Mouse (Mus musculus) urinary bladder, postnatal 25 days (tissue): ENCODE measurements at regions not wholly inside any gene's neighbourhood (a gene's known extent, or its start where the extent isn't known, plus 50 kb on each side); places are given as distances from the start of the nearest gene placed in this dataset.

ENCODE experiments used
- DNase-seq: peaks from one replicate; pipeline ENCODE4 v3.0.0; 2022; ENCODE audit warnings: low spot score

DNA sequence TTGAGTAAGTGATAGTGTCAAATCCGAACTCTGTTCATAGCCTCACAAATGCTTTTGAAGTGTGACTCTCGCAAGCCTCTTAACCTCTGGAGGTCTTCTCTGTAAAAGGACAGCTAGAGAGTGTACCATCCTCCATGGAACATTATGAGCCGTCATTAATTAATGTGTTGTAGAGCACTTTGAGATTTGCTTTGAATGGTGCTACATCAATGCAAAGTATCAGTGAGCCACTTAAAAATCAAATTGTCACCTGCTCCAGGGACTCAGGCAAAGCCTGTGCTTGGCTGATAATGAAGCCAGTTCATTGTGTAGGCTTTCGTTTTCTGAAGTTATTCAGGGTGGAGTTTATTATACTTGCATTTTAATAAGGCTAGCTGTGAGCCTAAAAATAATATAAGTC lies 801.8 kb upstream of the B3galt2 start:
- DNase-seq = no peak

DNA sequence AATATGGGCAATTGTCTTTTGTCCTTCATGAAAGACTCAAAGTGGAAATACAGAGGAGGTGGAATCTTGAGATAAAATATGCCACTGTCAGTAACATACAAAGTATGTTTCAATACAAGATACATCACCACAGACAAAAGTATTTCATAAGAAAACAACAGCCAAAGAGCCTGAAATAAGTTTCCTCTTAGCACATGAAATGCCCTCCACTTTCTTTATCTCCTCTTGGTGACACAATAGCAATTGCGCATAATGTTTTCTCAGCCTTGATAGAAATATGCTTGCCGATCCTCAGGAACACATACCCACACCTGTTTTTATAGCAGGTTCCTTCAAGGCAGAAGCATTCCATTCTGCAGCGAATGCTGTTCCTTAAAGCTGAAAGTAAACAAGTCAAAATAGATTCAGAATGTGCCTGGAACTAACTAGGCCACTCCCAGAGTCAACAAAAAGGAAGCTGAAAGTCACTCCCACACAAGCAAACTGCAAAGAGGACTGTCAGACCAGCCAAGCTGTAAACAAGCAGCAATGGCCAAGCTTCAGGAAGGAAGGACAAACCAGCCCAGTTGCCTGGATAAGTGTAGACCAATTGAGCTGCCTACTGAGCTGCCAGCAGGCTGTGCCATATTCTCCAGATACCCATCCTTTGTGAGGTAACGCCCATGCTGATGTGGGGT lies 773.3 kb upstream of the B3galt2 start:
- peak; percentile 3 for DNase-seq

DNA sequence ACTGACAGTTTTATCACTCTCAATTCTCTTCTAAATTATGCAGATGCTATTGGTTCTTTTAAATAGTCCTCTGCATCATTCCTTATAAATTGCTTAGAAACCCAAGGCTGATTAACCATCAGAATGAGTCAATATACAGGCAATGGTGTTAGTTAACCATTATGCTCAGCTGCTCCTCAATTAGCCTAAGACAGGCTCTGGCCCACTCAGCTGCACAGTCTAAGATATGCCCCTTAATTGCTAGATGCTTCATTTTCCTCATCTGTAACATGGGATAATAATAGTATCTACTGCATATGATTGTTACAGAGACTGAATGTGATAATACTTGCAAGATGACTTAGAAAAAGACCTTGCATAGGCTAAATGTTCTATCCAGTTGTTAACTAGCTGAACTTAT lies 748.6 kb upstream of the B3galt2 start:
- DNase-seq = no peak

DNA sequence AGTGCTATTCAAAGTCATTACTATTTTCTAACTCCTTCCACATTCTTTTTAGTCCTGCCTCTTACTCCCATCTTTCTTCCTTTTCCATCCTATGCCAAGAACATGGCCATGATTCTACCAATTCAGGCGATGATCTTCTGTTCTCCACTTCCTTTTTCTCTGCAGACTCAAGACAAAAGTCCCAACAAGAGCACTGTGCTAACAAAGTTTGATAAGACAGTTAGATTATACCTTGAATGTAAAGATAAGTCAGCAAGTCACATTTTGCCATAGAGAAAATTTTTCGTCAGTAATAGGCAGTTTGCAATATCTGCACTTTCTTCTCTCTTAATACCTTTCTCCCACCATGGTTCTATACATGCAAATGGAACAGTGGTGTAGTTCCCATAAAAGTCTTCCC lies 747.3 kb upstream of the B3galt2 start:
- no peak for DNase-seq

DNA sequence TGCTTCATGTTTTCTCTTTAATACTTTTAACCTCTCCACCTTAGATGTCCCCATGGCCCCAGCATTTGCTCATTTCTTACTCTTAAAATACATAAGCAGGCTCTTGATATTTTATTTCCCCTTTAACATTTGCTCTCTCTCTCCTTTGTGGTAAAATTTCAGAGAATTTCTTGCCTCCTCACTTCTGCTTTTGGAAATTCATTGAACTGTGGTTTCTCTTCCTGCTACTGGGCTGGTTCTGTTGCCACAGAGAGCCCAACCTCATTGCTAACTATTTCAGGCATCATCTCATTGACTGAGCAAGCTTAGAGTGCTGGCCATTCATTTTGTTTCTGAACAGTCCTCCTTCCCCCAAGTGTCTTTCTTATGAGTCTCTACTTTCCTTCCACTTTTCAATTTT lies 746.3 kb upstream of the B3galt2 start:
- no peak for DNase-seq

DNA sequence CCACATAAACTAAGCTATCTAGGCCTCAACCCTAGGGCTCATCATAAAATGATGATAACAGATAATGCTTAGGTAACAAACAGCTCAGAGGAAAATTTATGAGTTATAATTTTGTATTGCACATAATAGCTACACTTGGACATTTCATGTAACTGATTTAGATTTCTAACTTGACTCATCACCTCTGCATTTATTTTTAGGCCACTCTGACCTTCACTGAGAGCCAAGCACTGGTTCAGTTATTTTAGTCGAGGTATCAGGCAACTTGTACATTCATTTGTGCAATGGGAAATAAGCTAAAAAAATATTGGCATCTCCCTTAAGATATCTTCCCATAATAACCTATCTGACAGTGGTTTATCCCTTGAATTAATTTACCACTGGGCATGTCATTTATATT lies 745.4 kb upstream of the B3galt2 start:
- no peak for DNase-seq

DNA sequence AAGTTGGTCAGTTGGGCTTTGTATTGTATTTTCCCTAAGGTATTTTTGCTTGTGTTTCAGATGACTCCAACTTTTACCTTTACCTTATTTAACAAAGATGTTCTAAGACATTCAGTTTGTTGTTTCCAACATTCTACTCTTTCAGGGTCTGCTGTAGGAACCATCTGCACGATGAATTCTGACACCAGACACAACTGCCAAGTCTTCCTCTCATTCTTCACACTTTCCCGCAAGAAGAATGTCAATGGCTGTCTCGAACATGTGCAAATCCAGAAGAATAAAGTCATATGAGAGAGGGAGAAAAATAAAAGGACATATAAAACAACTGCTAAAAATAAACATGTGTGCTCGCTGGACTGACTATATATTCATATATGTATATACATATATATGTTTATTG lies 730.6 kb upstream of the B3galt2 start:
- DNase-seq = no peak

DNA sequence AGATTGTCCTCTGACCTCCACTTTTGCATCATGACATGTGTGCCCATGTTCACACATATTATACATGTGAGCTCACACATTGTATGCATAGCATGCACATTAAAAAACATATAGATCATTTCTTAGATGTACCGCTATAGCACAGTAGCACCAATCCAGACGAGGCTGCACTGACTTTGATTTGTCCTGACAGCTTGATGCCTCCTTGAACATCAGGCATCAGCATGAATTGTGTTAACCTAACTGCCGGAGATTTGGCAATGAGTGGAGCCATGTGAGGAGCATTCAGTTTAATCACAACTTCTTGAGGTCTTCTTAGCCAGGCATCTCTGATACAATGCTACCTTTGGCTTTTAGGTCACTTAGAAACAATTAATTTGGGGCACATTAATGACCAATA lies 683.8 kb upstream of the B3galt2 start:
- no peak for DNase-seq

DNA sequence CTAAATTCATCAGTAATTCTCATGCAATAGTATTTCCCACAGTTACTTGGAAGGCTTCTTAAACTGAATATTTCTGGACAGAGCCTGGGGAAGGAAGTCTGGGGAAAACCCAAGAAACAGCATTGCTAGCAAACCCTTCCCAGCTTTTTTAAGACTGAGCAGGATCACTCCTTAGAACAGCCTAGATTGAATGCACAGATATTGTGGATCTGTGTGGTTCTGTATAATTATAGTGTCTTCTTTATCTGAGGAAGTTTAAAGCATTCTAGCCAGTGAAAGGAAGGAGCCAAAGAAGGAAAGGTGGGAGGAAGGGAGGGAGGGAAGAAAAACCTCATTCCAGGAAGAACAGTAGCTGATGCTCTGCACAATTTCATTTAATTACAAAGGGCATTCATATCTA lies 669.0 kb upstream of the B3galt2 start:
- no peak for DNase-seq

DNA sequence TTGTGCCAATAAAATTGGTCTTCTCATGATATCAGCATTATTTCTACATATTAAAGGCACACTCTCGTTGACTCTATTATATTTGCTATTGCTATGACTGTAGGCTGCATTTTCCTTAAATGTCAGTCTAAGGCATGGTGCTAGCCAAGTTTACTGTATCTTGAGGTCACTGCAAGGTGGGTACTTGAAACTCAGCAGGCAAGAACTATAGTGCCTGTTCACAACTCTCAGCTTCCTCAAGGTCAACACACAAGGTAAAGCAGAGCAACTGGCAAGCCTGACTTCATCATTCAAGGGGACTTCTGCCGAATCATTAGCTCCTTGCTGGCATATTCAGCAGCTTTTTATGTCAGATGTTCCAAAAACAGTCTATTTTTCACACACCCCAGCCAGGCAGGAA lies 667.1 kb upstream of the B3galt2 start:
- no peak for DNase-seq

DNA sequence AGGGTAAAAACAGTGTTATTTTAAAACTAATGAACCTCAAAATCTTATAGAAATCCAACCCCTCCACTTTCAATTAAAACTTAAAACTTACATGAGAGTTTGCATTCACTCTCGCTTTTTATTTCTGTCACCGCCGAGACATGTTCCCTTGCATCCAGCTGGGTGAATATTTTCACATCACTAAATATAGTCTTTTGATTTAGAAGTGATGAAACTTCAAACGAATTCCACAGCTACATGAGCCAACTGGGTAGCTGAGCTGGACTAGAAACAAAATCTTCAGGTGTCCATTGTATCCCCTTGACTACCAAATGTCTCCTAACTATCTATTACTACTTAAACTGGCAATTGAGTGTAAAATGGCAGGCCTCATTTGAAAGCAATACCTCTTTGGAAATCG lies 657.5 kb upstream of the B3galt2 start:
- no peak for DNase-seq

DNA sequence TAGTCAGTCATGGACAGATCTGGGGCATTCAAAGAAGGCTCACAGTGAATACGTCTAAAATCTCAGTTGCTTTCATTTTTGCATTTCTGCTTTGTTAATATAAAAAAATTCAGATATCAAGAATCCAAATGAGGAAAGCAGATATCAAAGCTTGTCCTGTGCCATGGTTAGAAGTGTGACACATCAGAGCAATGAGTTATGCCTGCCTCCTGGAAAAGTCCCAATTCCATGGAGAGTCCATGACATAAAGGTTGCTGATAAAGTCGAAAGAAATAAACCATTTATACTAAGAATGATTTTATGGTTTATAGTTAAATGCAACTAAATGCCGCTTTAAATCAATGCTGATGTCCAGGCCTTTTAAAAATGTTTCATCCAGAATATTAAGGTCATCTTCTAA lies 656.8 kb upstream of the B3galt2 start:
- no peak for DNase-seq

DNA sequence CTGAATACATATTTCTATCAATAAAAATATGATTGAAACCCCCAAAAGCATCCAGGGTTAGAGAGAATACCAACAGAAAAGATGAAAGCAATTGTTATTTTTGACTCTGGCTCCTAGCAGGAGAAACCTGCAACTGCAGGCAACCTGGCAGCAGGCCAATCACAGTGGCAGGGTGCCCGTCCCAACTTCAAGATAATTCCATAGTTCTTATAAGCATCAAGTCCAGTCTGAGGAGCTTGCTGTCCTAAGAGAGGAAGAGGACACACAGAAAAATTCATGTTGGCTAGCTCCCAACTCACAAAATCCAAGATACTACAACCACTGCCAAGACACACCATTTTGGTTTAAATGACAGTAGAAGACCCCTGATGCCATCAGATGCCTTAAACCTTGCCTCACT lies 654.9 kb upstream of the B3galt2 start:
- no peak for DNase-seq

DNA sequence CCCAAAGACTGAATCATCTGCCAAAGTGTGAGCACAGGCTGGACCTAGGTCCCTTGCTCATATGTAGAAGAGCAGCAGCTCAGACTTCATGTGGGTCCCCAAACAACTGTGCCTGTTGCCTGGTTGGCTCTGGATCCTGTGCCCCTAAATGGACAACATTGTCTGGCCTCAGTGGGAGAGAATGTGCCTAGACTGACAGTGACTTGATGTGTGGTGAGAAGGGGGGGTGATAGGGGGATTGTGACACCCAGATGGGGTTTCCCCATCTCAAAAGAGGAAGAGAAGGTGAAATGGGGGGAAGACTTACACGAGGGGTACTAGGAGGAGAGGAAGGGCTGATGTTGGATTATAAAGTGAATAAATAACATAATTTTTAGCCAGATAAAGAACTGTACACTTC lies 640.2 kb upstream of the B3galt2 start:
- no peak for DNase-seq

DNA sequence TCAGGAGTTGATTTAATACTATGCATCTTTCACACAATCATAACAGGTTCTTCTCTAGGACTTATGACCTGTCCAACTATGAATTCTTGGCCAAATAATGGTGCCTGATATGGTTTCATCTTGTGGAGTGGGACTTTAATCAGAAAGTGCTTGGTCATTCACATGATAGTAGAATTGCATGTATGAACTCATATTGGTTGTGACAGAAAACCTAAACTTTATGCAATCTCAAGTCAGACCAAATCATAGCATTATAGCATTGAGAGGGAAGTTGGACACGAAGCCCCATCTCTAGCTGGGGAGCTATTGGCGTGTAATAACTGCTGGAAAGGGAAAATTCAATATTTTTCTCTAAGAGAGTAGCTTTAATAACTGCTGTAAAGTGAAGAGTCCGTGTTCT lies 639.4 kb upstream of the B3galt2 start:
- DNase-seq = no peak

DNA sequence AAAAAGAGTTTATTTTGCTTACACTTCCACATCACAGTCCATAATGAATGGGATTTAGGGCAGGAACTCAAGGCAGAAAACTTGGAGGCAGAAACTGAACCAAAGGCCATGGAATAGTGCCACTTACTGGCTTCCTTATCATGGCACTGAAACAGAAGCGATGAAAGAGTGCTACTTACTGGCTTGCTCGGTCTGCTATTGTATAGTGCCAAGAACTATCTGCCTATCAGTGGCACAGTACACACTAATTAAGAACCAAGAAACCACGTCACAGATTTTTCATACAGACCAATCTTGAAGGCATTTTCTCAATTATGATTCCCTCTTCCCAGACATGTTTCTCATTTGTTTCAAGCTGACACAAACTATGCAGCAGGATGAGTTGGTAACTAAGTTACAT lies 634.4 kb upstream of the B3galt2 start:
- no peak for DNase-seq

DNA sequence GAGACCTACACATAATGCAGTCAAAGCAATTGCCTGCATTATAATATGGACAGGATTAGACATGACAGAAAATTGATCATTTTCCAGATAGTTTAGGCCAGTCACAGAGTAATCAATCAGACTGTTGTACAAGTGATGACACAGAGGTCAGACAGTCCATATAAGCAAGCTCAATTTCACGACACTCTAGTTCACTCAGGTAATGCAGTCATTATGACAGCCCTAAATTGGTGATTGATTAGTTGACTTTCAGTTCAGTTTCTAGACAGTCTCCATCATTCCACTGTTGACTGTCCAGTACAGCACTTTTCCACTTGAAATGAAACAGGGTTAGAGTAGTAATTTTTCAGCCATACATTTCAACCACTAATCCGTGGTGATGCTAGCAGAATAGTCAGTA lies 620.5 kb upstream of the B3galt2 start:
- DNase-seq = no peak

DNA sequence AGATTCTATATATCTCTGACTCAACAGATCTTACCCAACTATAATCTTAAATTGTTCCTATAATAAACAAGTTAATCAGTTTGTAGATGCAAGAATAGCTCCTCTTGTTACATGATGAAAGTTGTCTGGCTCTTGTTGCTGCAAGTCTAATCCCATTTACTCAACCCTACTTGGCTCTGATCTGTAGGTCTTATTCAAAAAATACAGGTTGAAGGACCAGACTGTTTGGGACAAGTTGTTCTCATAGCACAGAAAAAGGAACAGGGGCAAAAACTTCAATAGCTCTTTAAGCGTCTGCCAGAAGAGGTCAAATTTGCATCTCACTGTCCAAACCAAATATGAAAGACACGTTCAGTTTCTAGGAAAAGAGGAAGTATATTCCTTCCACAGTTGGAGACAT lies 587.3 kb upstream of the B3galt2 start:
- no peak for DNase-seq

DNA sequence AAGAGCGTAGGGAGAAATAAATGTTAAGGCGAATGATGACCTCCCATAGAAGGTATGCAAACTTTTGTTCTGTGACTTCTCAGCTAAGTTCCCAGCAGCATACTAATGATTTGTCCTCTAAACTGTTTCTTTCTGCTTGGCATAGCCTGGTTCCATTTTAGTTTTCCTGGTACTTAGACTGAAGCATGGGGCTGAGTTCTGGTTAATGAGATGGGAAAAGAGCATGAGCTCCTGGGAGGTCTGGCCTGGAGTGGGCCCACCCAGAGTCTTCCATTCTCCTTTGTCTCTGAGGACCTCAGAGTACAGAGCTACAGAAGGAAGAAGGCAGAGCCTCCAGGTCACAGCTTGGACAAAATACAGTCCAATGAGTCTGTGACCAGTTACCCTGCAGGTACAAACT lies 586.9 kb upstream of the B3galt2 start:
- DNase-seq = no peak

DNA sequence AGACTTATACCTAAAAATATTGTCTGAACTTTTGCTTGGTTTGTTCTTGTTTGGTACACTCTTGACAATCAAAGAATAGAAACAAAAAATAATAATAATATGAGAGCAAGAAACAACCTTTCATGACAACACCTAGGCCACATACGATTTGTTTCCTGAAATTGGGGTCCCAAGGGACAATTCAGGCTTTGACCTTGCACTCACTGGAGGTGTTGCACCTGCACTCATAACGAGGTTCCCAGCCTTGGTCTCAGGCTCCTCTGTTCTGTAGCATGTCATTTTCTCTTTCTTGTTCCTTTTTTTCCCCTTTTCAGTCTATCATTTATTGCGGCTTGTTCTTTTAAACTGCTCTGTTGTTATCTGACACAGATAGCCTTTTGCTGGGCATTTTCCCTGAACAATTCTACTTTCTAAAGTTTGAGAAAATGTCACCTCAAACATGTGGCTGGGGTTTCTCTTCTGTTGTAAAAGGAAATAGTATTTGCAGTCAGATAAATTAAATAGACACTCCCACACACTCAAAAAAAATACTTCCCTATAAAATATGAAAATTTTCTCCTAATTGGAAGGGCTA lies 585.9 kb upstream of the B3galt2 start:
- DNase-seq = no peak

DNA sequence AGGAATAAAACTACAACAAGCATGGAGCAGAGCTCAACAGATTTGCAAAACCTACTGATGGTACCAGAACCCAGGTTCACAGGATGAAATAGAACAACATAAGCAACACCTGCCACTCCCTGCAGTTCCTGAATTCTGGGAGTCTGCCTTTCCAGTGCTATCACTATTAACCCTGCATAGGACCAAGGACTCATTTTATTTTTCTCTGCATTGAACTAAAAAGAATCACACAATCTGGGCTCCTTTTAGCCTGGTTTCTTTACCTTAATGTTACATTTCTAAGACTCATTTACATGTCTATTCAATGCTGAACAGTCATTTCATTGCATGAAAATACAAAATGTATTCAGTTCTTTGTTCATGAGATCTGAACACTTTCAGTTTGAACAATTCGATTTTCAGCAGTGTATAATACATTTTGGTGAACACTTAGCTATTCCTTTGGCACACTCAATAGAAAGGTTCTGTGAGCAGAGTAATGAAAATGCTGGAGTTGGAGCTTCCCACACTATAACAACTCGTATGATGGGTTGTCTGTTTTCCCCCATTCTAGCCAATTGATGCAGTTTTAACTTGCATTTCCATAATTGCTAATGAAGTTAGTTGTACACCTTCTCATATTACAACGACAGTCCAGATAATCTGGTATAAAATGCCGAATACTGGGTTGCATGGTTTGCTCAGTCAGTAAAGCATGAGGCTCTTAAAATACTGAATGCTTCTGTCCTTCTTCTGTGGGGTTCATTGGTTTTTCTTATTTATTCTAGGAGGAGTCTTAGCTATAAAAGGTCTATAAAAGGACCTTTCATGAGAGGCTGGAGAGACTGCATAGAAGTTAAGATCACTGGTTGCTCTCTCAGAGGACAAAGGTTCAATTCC lies 579.5 kb upstream of the B3galt2 start:
- DNase-seq = no peak

DNA sequence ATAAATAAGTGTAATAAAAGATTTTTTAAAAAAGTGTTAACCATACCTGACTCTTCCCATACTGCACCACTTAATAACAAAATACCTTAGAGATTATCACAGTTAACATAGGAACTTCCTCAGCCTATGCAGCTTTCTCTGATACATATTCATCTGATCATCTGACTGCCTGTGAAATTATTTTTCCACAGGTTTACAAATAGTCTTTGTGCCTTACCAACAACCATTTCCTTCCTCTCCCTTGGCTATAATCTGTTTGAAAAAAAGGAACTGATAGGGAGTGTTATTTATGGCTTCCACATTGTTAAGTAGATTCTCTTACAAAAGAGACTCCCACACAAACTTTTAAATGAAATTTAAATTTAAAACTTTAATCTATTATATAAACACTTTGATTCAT lies 575.0 kb upstream of the B3galt2 start:
- DNase-seq = no peak

DNA sequence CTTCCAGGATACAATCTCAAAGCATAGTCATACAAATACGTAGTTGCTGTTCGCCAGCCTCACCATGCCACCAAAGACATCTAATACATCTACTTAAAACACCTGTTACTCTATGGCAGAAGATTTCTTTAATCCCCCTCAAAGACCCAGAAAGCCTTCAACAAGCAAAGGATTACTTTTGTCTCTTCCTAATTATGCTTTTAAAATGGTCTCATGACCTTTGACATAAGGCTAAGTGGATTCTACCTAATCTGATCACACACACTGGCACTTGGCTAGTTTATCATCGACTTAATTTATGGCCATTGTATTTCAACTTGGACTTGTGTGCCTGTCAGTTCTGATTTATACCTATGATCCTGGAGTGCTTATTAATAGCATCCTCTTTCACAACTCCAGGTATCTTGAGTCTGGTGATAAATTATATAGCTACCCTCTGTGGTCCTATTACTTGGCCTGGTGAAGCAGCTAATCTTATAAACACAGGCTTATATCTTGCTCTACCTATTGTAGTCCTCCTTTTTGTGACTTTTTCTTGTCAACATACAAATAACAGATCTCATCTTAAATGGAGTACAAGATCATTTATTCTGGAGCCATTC lies 568.6 kb upstream of the B3galt2 start:
- DNase-seq = no peak
